Mouse (Mus musculus) bone marrow, adult 2 months (tissue): ENCODE data around the gene Acox1. TPM values are rescaled to one million over a fixed set of nuclear protein-coding genes. Genes with fewer than 3 reads are reported as not detected.

Experiments used
- H3K27ac ChIP-seq: fragments of 200-500 bp; 2 replicates; pipeline ENCODE4 v1.5.1; 2012; ENCODE audit warnings: low read depth, mild to moderate bottlenecking, control low read depth, inconsistent platforms, low read length; ENCODE audit not compliant: control insufficient read depth, poor library complexity, insufficient read depth
- H3K4me1 ChIP-seq: fragments of 200-500 bp; 2 replicates; pipeline ENCODE4 v1.6.1; 2011; ENCODE audit warnings: low read length; ENCODE audit not compliant: control insufficient read depth, insufficient read depth
- H3K4me3 ChIP-seq: fragments of 200-500 bp; replicated peaks from 2 replicates; pipeline ENCODE3; 2011; ENCODE audit warnings: mild to moderate bottlenecking, low read depth, low read length, control low read depth; ENCODE audit not compliant: control insufficient read depth
- CTCF ChIP-seq: fragments of 200-500 bp; IDR thresholded peaks from 2 replicates; pipeline ENCODE4 v1.5.1; 2011; ENCODE audit warnings: low read length, control low read depth; ENCODE audit not compliant: control insufficient read depth, insufficient read depth
- POLR2A ChIP-seq: fragments of 200-500 bp; IDR thresholded peaks from 2 replicates; pipeline ENCODE4 v1.6.1; 2011; ENCODE audit warnings: low read depth, mild to moderate bottlenecking, control low read depth, low read length, borderline replicate concordance; ENCODE audit not compliant: control insufficient read depth
- WGBS: fragments of 180-500 bp; shearing (Covaris S2); methylation state at CpG from one replicate; pipeline ENCODE4 v1.1.7; 2018; 5-methylcytosine and 5-hydroxymethylcytosine counted together
- polyA plus RNA-seq: library from polyadenylated mRNA; stranded (reverse); fragments of >200 nt; gene quantifications from 2 replicates; pipeline ENCODE4 v1.2.4, GENCODE M21; 2011; ENCODE audit warnings: low replicate concordance; ENCODE audit not compliant: missing spikeins, insufficient read depth, insufficient read length

The Acox1 gene
- polyA plus RNA-seq, 1 experiment = 20.0 TPM

GRCm38 (mm10) chr11:116167884-116168439 lies 30.9 kb downstream of the Acox1 start, which contains the start of gene Fbf1:
TSS of gene Fbf1 (minus strand) at chr11:116168166.
- TF ChIP-seq POLR2A = peak; percentile 70; the same call in 1 of the 2 replicates
- TF ChIP-seq CTCF = no peak
- under 1% methylated on average over 40 of the region's 40 CpGs for WGBS

DNA sequence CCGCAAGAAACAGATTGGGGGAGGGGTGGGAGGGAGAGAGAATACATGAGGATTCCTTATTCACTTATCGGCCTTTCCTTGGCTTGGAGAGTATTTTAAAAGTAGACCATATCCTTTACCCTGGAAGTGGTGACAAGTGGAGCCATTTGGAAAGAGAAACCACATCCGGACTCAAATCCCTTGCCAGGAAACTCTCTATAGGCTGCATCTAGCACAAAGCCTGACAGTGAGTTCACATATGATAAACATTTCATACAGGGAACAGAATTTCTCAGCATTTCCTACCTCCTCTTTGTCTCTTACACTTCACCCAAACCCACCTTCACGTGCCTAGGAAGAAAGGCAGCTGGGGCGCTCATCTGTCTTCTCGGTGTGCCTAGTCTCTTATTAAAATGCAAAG lies 31.6 kb downstream of the Acox1 start:
- H3K4me1 ChIP-seq = no peaks in the 10 kb centered on the region
- TF ChIP-seq CTCF (no peak), POLR2A (no peak)
- peak overlapping the region; percentile 85 for H3K4me3 ChIP-seq
- WGBS = 17% methylated on average over 6 of the region's 6 CpGs
- no peak overlapping the region for H3K27ac ChIP-seq

More at GRCm38 (mm10) chr11:116167884-116168439, 30.9 kb downstream of the Acox1 start, which contains the start of gene Fbf1:
- H3K4me1 ChIP-seq = no peaks in the 10 kb centered on the region
- H3K4me3 ChIP-seq = peak within 1 kb of the TSS; percentile 85
- H3K27ac ChIP-seq = no peak within 1 kb of the TSS

GRCm38 (mm10) chr11:116163002-116163401 lies 35.8 kb downstream of the Acox1 start:
- Histone ChIP-seq H3K4me3 (no peak overlapping the region), H3K4me1 (no peaks in the 10 kb centered on the region), H3K27ac (no peak overlapping the region)
- WGBS = 78% methylated on average over 9 of the region's 9 CpGs
- TF ChIP-seq POLR2A (no peak), CTCF (no peak)

- TF ChIP-seq CTCF = no peak
- no peak for TF ChIP-seq POLR2A
- H3K4me1 ChIP-seq = no peaks in the 10 kb centered on the region
- H3K4me3 ChIP-seq = no peak overlapping the region
- H3K27ac ChIP-seq = no peak overlapping the region
- 86% methylated on average over 10 of the region's 10 CpGs for WGBS
Observed at GRCm38 (mm10) chr11:116162146-116162545, 36.7 kb downstream of the Acox1 start.

DNA sequence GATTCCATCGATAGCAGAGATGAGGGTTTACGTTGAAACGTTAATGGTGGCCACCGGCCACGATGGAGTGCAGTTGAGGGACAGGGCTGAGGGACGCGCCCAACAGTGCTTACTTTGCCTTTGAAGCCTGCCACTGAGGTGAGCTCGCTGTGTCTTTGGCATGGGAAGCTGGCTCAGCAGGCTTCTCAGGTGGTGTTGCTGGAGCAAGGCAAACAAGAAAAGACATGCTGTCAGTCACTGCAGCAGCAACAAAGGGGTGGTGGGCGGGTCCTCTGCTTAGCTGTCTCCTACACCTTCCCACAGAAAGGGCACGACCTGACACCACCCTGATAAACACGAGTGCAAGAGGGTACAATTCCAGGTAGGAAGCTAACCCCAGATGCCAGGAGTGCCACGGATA lies 37.5 kb downstream of the Acox1 start:
- Histone ChIP-seq H3K4me1 (no peaks in the 10 kb centered on the region), H3K27ac (no peak overlapping the region), H3K4me3 (no peak overlapping the region)
- WGBS = 90% methylated on average over 12 of the region's 12 CpGs
- no peak for TF ChIP-seq POLR2A
- no peak for TF ChIP-seq CTCF

DNA sequence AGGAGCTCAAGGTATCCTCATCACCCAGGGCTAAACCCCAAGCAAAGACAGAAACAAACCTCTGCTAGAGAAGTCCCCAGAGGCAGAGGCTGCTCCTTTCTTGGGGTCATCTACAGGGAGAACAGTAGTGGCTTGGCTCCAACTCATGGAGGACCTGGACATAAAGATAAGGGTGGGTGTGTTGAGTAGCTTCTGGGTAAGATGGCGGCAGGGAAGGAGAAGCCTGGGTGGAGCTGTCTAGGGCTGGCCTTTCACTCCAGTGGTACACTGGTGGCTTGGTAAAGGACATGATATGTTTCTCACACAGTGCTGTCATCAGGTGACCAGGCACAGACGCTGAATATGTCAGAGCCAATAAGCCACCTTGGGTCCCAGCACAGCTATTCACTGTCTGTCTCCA lies 47.9 kb downstream of the Acox1 start:
- Histone ChIP-seq H3K4me1 (peaks cover 4% of the 10 kb centered on the region; the same call in 1 of the 2 replicates), H3K27ac (peak overlapping the region; percentile 5; the same call in 1 of the 2 replicates), H3K4me3 (no peak overlapping the region)
- TF ChIP-seq POLR2A = no peak
- TF ChIP-seq CTCF = no peak
- WGBS = 58% methylated on average over 2 of the region's 2 CpGs

GRCm38 (mm10) chr11:116149341-116149740 lies 49.5 kb downstream of the Acox1 start:
- Histone ChIP-seq H3K4me1 (peaks cover 4% of the 10 kb centered on the region; the same call in 1 of the 2 replicates), H3K4me3 (no peak overlapping the region), H3K27ac (no peak overlapping the region)
- no peak for TF ChIP-seq CTCF
- TF ChIP-seq POLR2A = no peak
- 94% methylated on average over 6 of the region's 6 CpGs for WGBS

DNA sequence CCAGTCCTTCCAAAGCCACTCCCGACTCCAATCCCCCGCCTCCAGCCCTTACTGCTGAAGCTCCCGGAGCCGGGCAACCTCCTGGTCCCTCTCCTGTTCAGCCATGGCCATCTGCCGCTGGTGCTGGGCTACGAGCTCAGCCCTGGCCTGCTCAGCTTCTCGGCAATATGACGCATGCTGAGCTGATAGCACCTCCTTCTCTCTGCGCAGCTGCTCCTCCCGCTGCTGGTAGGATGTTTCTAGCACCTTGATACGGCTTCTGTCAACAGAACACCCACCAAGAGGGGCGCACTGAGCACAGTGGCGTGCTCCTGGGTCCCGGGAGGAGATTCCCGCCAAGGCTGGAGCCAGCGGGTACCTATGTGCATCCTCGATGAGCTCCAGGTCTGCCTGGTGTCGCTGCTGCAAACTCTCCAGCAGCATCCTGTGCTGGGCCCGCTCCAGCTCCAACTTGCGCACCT lies 50.1 kb downstream of the Acox1 start:
- Histone ChIP-seq H3K4me1 (peaks cover 4% of the 10 kb centered on the region; the same call in 1 of the 2 replicates), H3K4me3 (no peak overlapping the region), H3K27ac (no peak overlapping the region)
- 93% methylated on average over 20 of the region's 20 CpGs for WGBS
- no peak for TF ChIP-seq CTCF
